Mouse (Mus musculus) kidney, embryonic 15.5 days (tissue): Measurements from ENCODE around the gene Nrip2. TPM values are rescaled to one million over a fixed set of nuclear protein-coding genes. Genes with fewer than 3 reads are reported as not detected.

ENCODE experiments used
- ATAC-seq: fragments of 200-750 bp; cut with Nextera tagmentation; replicated peaks from 2 replicates; pipeline ENCODE4 v1.8.0; 2017; ENCODE audit warnings: moderate TSS enrichment; ENCODE audit not compliant: low FRiP score
- H3K27ac ChIP-seq: fragments of 300-500 bp; sonication (generic); 2 replicates; pipeline ENCODE4 v1.5.1; 2015; ENCODE audit warnings: mild to moderate bottlenecking, inconsistent platforms
- H3K27me3 ChIP-seq: fragments of 300-500 bp; sonication (generic); 2 replicates; pipeline ENCODE4 v1.6.1; 2015; ENCODE audit warnings: inconsistent platforms
- H3K36me3 ChIP-seq: fragments of 300-500 bp; sonication (generic); 2 replicates; pipeline ENCODE4 v1.6.1; 2015; ENCODE audit warnings: inconsistent platforms
- H3K4me1 ChIP-seq: fragments of 300-500 bp; sonication (generic); 2 replicates; pipeline ENCODE4 v1.6.1; 2015; ENCODE audit warnings: inconsistent platforms
- H3K4me2 ChIP-seq: fragments of 300-500 bp; sonication (generic); 2 replicates; pipeline ENCODE4 v1.6.1; 2015; ENCODE audit warnings: moderate library complexity, mild to moderate bottlenecking, inconsistent platforms
- H3K4me3 ChIP-seq: fragments of 300-500 bp; sonication (generic); replicated peaks from 2 replicates; pipeline ENCODE4 v1.5.1; 2015; ENCODE audit warnings: mild to moderate bottlenecking, inconsistent platforms
- H3K9ac ChIP-seq: fragments of 300-500 bp; sonication (generic); 2 replicates; pipeline ENCODE4 v1.6.1; 2015; ENCODE audit warnings: mild to moderate bottlenecking, inconsistent platforms
- H3K9me3 ChIP-seq: fragments of 300-500 bp; sonication (generic); replicated peaks from 2 replicates; pipeline ENCODE4 v1.6.1; 2016; ENCODE audit warnings: inconsistent platforms
- WGBS: fragments of 180-500 bp; shearing (Covaris S2); methylation state at CpG from one replicate; pipeline ENCODE4 v1.1.7; 2015; ENCODE audit warnings: mixed read lengths; 5-methylcytosine and 5-hydroxymethylcytosine counted together
- polyA plus RNA-seq: library from polyadenylated mRNA; unstranded; fragments of >200 nt; fragmentation: Nextera tagmentation; extraction: Ambion mirVana; gene quantifications from 2 replicates; pipeline ENCODE4 v1.2.1, GENCODE M21; 2015

Nrip2 gene
- 18.8 and 20.1 TPM in 2 replicates for polyA plus RNA-seq

- Histone ChIP-seq H3K36me3 (no peaks in the 10 kb centered on the region), H3K27ac (peak within 1 kb of the TSS; percentile 86), H3K4me3 (peak within 1 kb of the TSS; percentile 41), H3K9me3 (no peaks in the 10 kb centered on the region), H3K9ac (peak within 1 kb of the TSS; percentile 40), H3K4me2 (peak within 1 kb of the TSS; percentile 63), H3K4me1 (peaks cover 39% of the 10 kb centered on the region), H3K27me3 (no peaks in the 10 kb centered on the region)
- WGBS, result 54% methylated on average over 3 of the region's 3 CpGs
- ATAC-seq, result no peak
Measured at GRCm38 (mm10) chr6:128398996-128399395, at the start of gene Nrip2. Gene Nrip2, plus strand, starts transcription at chr6:128399296.

DNA sequence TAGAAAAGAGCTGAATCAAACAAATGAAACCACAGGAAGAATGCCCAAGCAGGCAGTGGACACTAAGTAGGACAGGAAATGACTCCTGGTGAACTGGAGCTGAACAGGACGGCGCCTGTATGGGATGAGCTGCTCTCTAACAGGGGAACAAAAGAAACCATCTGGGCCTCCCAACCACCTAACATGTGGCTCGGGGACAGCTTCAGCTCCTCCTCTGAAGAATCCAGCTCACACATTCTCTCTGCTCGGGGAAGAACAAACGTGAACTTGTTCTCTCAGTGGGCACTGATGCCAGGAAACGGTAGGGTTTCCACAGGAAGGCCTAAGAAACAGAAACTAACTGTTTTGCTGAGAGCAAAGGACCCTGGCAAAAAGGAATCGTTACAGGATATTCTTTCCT, 49.4 kb upstream of the Nrip2 start:
- peaks cover 19% of the 10 kb centered on the region for H3K36me3 ChIP-seq
- ATAC-seq, result no peak
- peaks cover 24% of the 10 kb centered on the region for H3K4me1 ChIP-seq
- 45% methylated on average over 7 of the region's 7 CpGs for WGBS
- H3K4me2 ChIP-seq, result no peak overlapping the region
- no peaks in the 10 kb centered on the region for H3K27me3 ChIP-seq
- H3K9me3 ChIP-seq, result no peaks in the 10 kb centered on the region
- peak overlapping the region; percentile 64; the same call in 1 of the 2 replicates for H3K27ac ChIP-seq
- H3K9ac ChIP-seq, result no peak overlapping the region
- no peak overlapping the region for H3K4me3 ChIP-seq

GRCm38 (mm10) chr6:128354140-128354539, 45.0 kb upstream of the Nrip2 start:
- no peak for ATAC-seq
- Histone ChIP-seq H3K27ac (peak overlapping the region; percentile 73), H3K4me2 (peak overlapping the region; percentile 85), H3K9me3 (no peaks in the 10 kb centered on the region), H3K4me3 (peak overlapping the region; percentile 91; the same call in 1 of the 2 replicates), H3K27me3 (no peaks in the 10 kb centered on the region), H3K9ac (no peak overlapping the region), H3K36me3 (peaks cover 41% of the 10 kb centered on the region), H3K4me1 (peaks cover 25% of the 10 kb centered on the region)
- WGBS, result 33% methylated on average over 3 of the region's 3 CpGs

GRCm38 (mm10) chr6:128355201-128355681, 43.9 kb upstream of the Nrip2 start:
- Histone ChIP-seq H3K4me2 (peak overlapping the region; percentile 85), H3K9me3 (no peaks in the 10 kb centered on the region), H3K4me3 (peak overlapping the region; percentile 91), H3K9ac (peak overlapping the region; percentile 78), H3K27me3 (no peaks in the 10 kb centered on the region), H3K36me3 (peaks cover 37% of the 10 kb centered on the region), H3K4me1 (peaks cover 20% of the 10 kb centered on the region), H3K27ac (peak overlapping the region; percentile 92)
- peak; percentile 70 for ATAC-seq
- WGBS, result under 1% methylated on average over 28 of the region's 28 CpGs

- Histone ChIP-seq H3K9ac (peak within 1 kb of the TSS; percentile 78), H3K27ac (peak within 1 kb of the TSS; percentile 92), H3K4me1 (peaks cover 24% of the 10 kb centered on the region), H3K4me3 (peak within 1 kb of the TSS; percentile 91), H3K9me3 (no peaks in the 10 kb centered on the region), H3K27me3 (no peaks in the 10 kb centered on the region), H3K36me3 (peaks cover 31% of the 10 kb centered on the region), H3K4me2 (peak within 1 kb of the TSS; percentile 85)
- ATAC-seq, result peak; percentile 99
- under 1% methylated on average over 42 of the region's 42 CpGs for WGBS
Measured at GRCm38 (mm10) chr6:128355726-128356416, 43.2 kb upstream of the Nrip2 start, which contains the start of gene Tulp3. Gene Tulp3, minus strand, starts transcription at chr6:128355851.

DNA sequence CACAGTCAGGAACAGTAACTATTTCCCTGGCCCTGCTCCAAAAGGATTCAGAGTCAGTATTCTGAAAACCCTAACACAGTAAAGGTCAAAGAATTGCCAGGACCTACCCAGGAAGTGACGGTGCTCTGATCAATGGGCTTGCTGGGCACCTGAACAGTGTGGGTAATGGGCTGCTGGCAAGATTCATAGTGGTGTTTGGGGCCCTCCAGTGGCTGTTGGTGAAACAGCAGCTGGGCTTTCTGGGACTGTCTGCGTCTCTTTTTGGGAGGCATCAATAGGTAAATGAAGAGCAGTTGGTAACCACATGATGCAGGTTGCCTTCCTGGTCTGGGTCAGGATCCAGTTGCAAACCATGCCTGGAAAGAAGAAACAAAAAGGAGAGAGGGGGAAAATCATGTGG, 40.1 kb upstream of the Nrip2 start:
- Histone ChIP-seq H3K4me1 (peaks cover 37% of the 10 kb centered on the region), H3K4me2 (no peak overlapping the region), H3K27me3 (no peaks in the 10 kb centered on the region), H3K36me3 (peaks cover 28% of the 10 kb centered on the region), H3K27ac (no peak overlapping the region), H3K4me3 (no peak overlapping the region), H3K9me3 (no peaks in the 10 kb centered on the region), H3K9ac (no peak overlapping the region)
- ATAC-seq, result no peak
- WGBS, result 23% methylated on average over 2 of the region's 2 CpGs

GRCm38 (mm10) chr6:128361901-128362300, 37.2 kb upstream of the Nrip2 start:
- H3K4me1 ChIP-seq, result peaks cover 35% of the 10 kb centered on the region
- H3K4me2 ChIP-seq, result peak overlapping the region; percentile 88
- H3K36me3 ChIP-seq, result peaks cover 39% of the 10 kb centered on the region
- ATAC-seq, result no peak
- WGBS, result 18% methylated on average over 9 of the region's 9 CpGs
- peak overlapping the region; percentile 97 for H3K27ac ChIP-seq
- H3K9me3 ChIP-seq, result no peaks in the 10 kb centered on the region
- H3K9ac ChIP-seq, result peak overlapping the region; percentile 92
- H3K4me3 ChIP-seq, result peak overlapping the region; percentile 99
- H3K27me3 ChIP-seq, result no peaks in the 10 kb centered on the region

DNA sequence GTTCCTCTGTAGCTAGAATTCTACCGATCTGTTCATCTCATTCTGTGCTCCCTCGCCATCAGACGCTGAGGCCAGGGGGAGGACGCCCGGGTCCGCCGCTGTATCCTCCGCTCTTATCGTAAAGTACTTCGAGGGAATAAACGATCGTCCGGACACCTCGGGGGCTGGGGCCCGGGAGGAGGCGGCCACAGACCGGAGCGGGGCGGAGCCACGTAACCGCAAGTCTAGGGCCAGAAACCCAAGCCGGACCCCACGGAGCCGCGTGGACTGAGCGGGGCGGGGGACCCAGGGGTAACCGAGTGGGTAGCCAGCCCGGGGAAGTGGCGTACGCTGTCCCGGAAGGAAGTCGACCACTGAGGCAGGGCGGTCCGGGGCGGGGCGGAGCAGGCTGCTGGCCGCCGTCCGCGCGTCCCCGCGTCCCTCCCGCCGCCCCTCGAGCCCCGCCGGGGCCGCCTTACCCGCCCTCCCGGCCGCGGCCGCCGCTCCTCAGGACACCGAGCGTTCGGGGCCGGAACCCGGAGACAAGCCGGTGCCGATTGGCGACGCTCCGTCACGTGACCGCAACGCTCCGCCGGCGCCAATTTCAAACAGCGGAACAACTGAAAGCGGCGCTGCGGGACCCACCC, 36.6 kb upstream of the Nrip2 start, which contains the start of the genes Rhno1 and Foxm1:
Gene Rhno1, minus strand, starts transcription at position 531 of the 626 bp plus-strand sequence.
Gene Foxm1, plus strand, starts transcription at position 587 of the 626 bp plus-strand sequence.
- peak within 1 kb of the TSS; percentile 92 for H3K9ac ChIP-seq
- peak within 1 kb of the TSS; percentile 97 for H3K27ac ChIP-seq
- no peaks in the 10 kb centered on the region for H3K27me3 ChIP-seq
- WGBS, result under 1% methylated on average over 56 of the region's 76 CpGs
- ATAC-seq, result peak; percentile 91
- H3K4me1 ChIP-seq, result peaks cover 35% of the 10 kb centered on the region
- peak within 1 kb of the TSS; percentile 99 for H3K4me3 ChIP-seq
- peaks cover 39% of the 10 kb centered on the region for H3K36me3 ChIP-seq
- peak within 1 kb of the TSS; percentile 88 for H3K4me2 ChIP-seq
- no peaks in the 10 kb centered on the region for H3K9me3 ChIP-seq

DNA sequence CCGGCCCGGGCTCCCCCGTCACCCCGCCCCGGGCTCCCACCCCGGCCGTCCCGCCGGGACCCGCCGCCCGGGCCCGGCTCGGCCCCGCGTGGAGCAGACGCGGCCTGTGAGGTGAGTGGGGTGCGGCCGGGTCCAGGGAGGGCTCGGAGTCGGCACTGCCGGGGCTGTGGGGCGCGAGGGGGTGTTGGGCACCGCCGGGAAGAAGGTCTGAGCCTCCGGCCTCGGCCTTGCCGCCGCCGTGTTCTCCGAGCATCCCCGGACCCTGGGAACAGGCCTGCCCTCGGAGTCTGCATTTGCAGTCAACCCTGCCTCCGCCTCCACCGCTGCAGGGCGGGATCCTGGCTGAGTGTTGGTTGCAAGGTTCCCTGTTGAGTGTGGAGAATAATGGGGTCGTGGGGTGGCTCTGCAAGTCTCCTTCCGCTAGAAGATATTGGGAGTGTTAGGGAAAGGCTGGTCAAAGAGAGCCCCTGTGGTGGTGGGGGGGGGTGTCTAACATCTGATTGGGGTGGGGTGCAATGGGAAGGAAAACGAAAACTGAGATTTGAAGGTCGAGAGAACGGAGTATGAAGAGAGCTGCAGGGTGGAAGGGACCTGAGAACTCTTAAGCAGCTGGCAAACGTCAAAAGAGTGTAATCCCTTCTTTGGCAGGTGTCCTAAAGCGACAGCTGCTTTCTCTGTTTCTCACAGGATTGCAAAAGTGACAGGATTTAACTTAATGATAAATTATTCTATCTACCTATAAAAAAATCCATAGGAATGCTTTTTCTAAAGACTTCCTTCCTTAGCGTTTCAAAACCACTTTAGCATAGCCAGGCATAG, 35.9 kb upstream of the Nrip2 start:
- H3K27me3 ChIP-seq, result no peaks in the 10 kb centered on the region
- H3K9me3 ChIP-seq, result no peaks in the 10 kb centered on the region
- H3K4me2 ChIP-seq, result peak overlapping the region; percentile 88
- peaks cover 35% of the 10 kb centered on the region for H3K4me1 ChIP-seq
- peak overlapping the region; percentile 92 for H3K9ac ChIP-seq
- ATAC-seq, result peak; percentile 65
- peak overlapping the region; percentile 97 for H3K27ac ChIP-seq
- peaks cover 38% of the 10 kb centered on the region for H3K36me3 ChIP-seq
- peak overlapping the region; percentile 99 for H3K4me3 ChIP-seq
- under 1% methylated on average over 46 of the region's 46 CpGs for WGBS

- WGBS, result 74% methylated on average over 6 of the region's 6 CpGs
- Histone ChIP-seq H3K9me3 (no peaks in the 10 kb centered on the region), H3K9ac (no peak overlapping the region), H3K4me2 (0 out of 2 replicates have a peak overlapping the region, but pooled peaks have one; percentile 4), H3K36me3 (peaks cover 44% of the 10 kb centered on the region), H3K27me3 (no peaks in the 10 kb centered on the region), H3K4me3 (no peak overlapping the region), H3K27ac (no peak overlapping the region), H3K4me1 (peaks cover 35% of the 10 kb centered on the region)
- no peak for ATAC-seq
Measured at GRCm38 (mm10) chr6:128364721-128365120, 34.4 kb upstream of the Nrip2 start.

GRCm38 (mm10) chr6:128366466-128366865, 32.6 kb upstream of the Nrip2 start:
- 93% methylated on average over 5 of the region's 5 CpGs for WGBS
- Histone ChIP-seq H3K9me3 (no peaks in the 10 kb centered on the region), H3K36me3 (peaks cover 61% of the 10 kb centered on the region)

More at GRCm38 (mm10) chr6:128366466-128366865, 32.6 kb upstream of the Nrip2 start:
- no peak for ATAC-seq
- Histone ChIP-seq H3K27me3 (no peaks in the 10 kb centered on the region), H3K9ac (no peak overlapping the region), H3K4me2 (no peak overlapping the region), H3K27ac (no peak overlapping the region), H3K4me3 (no peak overlapping the region), H3K4me1 (peaks cover 22% of the 10 kb centered on the region)
